Mouse (Mus musculus): ENCODE measurements around the gene Sim1. TPM values are rescaled to one million over a fixed set of nuclear protein-coding genes. Genes with fewer than 3 reads are reported as not detected.

Gene Sim1
- polyA plus RNA-seq, 1 experiment from 2014 or later = not detected

DNA sequence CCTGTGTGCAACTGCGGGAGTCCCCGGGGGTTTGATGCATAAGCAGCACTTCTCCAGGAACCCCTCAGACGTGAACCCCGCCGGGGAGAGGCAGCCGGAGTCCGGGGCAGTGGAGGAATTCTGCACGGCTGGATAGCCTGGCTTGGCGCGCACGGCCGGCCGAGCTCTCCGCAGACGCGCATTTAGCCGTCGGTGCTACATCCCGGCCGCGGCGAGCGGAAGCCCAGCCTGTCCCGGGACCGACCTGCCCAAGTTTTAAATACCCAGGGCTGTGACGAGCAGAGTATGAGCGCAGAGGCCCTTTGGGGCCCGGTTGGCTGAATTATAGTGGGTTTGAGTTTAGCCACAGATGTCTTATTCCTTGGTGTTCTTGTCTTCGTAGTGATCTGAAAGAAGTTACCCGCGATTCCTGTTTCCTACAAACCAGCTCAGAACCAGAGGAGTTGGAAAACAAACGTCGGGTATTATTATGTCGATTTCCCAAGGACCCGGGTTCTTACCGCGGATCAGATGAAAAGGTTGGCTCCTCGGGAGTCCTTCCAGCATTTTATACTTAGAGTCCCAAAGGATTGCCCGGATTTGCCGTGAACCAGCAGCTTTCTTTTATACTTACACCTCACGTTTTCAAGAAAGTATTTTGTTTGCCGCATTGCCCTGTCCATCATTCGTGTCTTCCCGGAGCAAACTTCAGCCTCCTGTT is 687 bp downstream of the Sim1 start:
- H3K9me3 ChIP-seq = no peaks in the 10 kb centered on the region
- ATAC-seq (ENCODE audit: extremely low read depth, insufficient number of reproducible peaks, low FRiP score, low TSS enrichment) = no peak
- under 1% methylated on average over 44 of the region's 44 CpGs for WGBS
- H3K4me1 ChIP-seq = peaks cover 21% of the 10 kb centered on the region
- H3K27me3 ChIP-seq (replicated peaks) = peaks cover 96% of the 10 kb centered on the region
- H3K9ac ChIP-seq = no peak overlapping the region
- H3K27ac ChIP-seq (replicated peaks) = no peak overlapping the region
- no peaks in the 10 kb centered on the region for H3K36me3 ChIP-seq
- H3K4me3 ChIP-seq = peak overlapping the region; percentile 57
- peak overlapping the region; percentile 86 for H3K4me2 ChIP-seq

DNA sequence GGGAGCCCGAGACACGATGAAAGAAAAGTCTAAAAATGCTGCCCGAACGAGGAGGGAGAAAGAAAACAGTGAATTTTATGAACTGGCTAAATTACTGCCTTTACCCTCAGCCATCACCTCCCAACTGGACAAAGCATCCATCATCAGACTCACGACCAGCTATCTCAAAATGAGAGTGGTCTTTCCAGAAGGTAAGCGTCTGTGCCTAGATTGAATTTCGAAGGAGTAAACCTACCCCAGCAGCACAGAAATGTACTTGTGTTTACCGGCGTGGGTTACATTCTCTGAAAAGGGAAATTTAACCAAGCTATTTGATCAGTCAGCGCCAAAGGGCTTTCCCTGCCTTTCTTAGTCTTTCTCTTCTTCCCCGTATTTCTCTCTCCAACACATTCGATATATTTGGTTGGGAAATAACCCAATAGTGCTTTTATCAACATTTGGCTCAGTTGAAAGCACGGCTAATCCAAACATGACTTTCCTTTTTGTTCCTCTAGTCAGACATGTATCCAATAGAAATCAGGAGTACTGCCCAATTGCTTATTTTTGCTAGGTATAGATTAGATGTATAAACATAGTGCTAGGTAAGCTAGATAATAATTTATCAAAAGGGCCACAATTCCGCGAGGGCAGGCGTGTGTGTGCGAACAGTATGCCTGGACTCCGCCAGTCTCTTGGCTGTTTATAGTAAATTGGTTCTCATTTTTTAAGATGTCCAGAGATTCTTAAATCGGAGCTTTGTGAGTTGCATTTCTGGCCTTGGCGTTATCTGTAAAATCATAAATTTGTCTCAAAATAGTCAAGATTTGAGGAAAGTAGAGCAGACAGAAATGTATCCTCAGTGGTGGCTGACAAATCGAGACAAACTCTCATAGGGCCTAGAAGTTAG is 1.6 kb downstream of the Sim1 start:
- peaks cover 28% of the 10 kb centered on the region for H3K4me1 ChIP-seq
- no peaks in the 10 kb centered on the region for H3K36me3 ChIP-seq
- H3K9me3 ChIP-seq = no peaks in the 10 kb centered on the region

GRCm38 (mm10) chr10:50896767-50897390 is 2.3 kb downstream of the Sim1 start:
- Histone ChIP-seq H3K9ac (no peak overlapping the region), H3K4me1 (peaks cover 28% of the 10 kb centered on the region), H3K36me3 (no peaks in the 10 kb centered on the region), H3K27me3 (replicated peaks) (peaks cover 96% of the 10 kb centered on the region), H3K9me3 (no peaks in the 10 kb centered on the region), H3K4me2 (no peak overlapping the region), H3K27ac (replicated peaks) (no peak overlapping the region), H3K4me3 (no peak overlapping the region)
- ATAC-seq (ENCODE audit: extremely low read depth, insufficient number of reproducible peaks, low FRiP score, low TSS enrichment) = no peak
- WGBS = 8% methylated on average over 3 of the region's 3 CpGs

More for the DNA sequence above, 1.6 kb downstream of the Sim1 start:
- Histone ChIP-seq H3K27me3 (replicated peaks) (peaks cover 96% of the 10 kb centered on the region), H3K4me3 (no peak overlapping the region), H3K9ac (no peak overlapping the region), H3K4me2 (no peak overlapping the region), H3K27ac (replicated peaks) (no peak overlapping the region)
- 7% methylated on average over 21 of the region's 21 CpGs for WGBS
- ATAC-seq (ENCODE audit: extremely low read depth, insufficient number of reproducible peaks, low FRiP score, low TSS enrichment) = no peak

DNA sequence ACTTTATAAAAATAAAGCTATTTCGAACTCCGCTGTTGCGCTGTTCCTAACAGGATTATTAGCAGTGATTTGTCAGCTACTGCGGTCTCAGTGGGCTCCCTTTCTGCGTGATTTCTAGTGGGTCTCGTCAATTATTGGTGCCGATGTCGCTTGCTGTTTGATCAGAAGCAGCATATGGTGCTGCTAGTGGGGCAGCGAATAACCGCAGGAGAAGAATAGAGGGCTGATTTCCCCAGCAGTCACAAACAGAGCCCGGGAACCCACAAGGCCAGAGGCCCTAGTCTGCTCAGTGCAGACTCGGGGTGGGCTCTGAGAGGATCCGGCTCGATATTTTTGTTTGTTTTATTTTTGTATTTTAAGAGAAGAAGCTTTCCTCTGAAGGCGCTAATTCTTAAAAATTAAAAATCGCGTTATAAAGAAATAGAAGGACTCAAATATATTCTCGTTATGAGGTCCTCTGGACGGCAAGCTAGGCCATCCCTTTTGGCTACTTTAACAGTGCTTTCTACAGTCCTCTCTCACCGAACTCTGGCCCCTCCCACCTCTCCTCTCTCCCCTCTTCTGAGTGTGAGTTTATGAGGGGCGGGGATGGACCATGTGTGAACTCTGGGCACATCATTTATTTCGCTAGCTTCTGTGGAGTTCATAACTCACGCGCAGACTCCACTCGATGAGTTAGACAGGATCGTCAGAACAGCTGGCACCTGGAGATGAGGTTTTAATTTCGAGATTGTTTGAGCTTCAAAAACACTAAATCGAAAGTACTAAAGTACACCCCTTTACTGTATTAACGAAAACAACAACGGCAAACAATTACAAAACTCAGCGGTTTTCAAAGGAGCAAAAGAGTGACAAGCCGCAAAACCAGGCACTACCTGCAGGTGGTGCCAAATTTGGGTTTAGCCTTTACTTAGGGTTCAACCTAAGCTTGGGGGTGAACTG is 3.2 kb downstream of the Sim1 start:
- H3K4me3 ChIP-seq = no peak overlapping the region
- H3K36me3 ChIP-seq = no peaks in the 10 kb centered on the region
- H3K27ac ChIP-seq (replicated peaks) = no peak overlapping the region
- peaks cover 23% of the 10 kb centered on the region for H3K4me1 ChIP-seq
- 3% methylated on average over 32 of the region's 32 CpGs for WGBS
- no peak overlapping the region for H3K4me2 ChIP-seq
- no peaks in the 10 kb centered on the region for H3K9me3 ChIP-seq
- H3K27me3 ChIP-seq (replicated peaks) = peaks cover 96% of the 10 kb centered on the region
- no peak overlapping the region for H3K9ac ChIP-seq
- ATAC-seq (ENCODE audit: extremely low read depth, insufficient number of reproducible peaks, low FRiP score, low TSS enrichment) = no peak

- H3K9me3 ChIP-seq = no peaks in the 10 kb centered on the region
- ATAC-seq (ENCODE audit: extremely low read depth, insufficient number of reproducible peaks, low FRiP score, low TSS enrichment) = no peak
- no peak overlapping the region for H3K27ac ChIP-seq (replicated peaks)
- 16% methylated on average over 2 of the region's 2 CpGs for WGBS
- H3K4me1 ChIP-seq = peaks cover 21% of the 10 kb centered on the region
- no peak overlapping the region for H3K9ac ChIP-seq
- no peak overlapping the region for H3K4me3 ChIP-seq
- H3K4me2 ChIP-seq = no peak overlapping the region
- no peaks in the 10 kb centered on the region for H3K36me3 ChIP-seq
- H3K27me3 ChIP-seq (replicated peaks) = peaks cover 95% of the 10 kb centered on the region
Observed at GRCm38 (mm10) chr10:50898621-50899020, 4.1 kb downstream of the Sim1 start.

- no peaks in the 10 kb centered on the region for H3K9me3 ChIP-seq
- peaks cover 95% of the 10 kb centered on the region for H3K27me3 ChIP-seq (replicated peaks)
- no peaks in the 10 kb centered on the region for H3K36me3 ChIP-seq
- WGBS = 3% methylated on average over 21 of the region's 21 CpGs
- H3K4me1 ChIP-seq = peaks cover 10% of the 10 kb centered on the region
- no peak overlapping the region for H3K27ac ChIP-seq (replicated peaks)
- ATAC-seq (ENCODE audit: extremely low read depth, insufficient number of reproducible peaks, low FRiP score, low TSS enrichment) = no peak
- H3K4me3 ChIP-seq = no peak overlapping the region
- H3K9ac ChIP-seq = no peak overlapping the region
- H3K4me2 ChIP-seq = no peak overlapping the region
Observed at GRCm38 (mm10) chr10:50899846-50900745, 5.5 kb downstream of the Sim1 start.

- H3K4me2 ChIP-seq = 0 out of 2 replicates have a peak overlapping the region, but pooled peaks have one; percentile 6
Observed at GRCm38 (mm10) chr10:50900746-50901600, 6.4 kb downstream of the Sim1 start.

GRCm38 (mm10) chr10:50901601-50902475 is 7.3 kb downstream of the Sim1 start:
- ATAC-seq (ENCODE audit: extremely low read depth, insufficient number of reproducible peaks, low FRiP score, low TSS enrichment) = no peak
- H3K36me3 ChIP-seq = no peaks in the 10 kb centered on the region
- no peak overlapping the region for H3K27ac ChIP-seq (replicated peaks)
- peaks cover 95% of the 10 kb centered on the region for H3K27me3 ChIP-seq (replicated peaks)
- no peak overlapping the region for H3K9ac ChIP-seq
- H3K4me2 ChIP-seq = no peak overlapping the region
- H3K4me3 ChIP-seq = no peak overlapping the region
- WGBS = 3% methylated on average over 19 of the region's 19 CpGs
- peaks cover 9% of the 10 kb centered on the region for H3K4me1 ChIP-seq
- H3K9me3 ChIP-seq = no peaks in the 10 kb centered on the region

More at GRCm38 (mm10) chr10:50900746-50901600, 6.4 kb downstream of the Sim1 start:
- ATAC-seq (ENCODE audit: extremely low read depth, insufficient number of reproducible peaks, low FRiP score, low TSS enrichment) = no peak
- no peak overlapping the region for H3K9ac ChIP-seq
- H3K27me3 ChIP-seq (replicated peaks) = peaks cover 95% of the 10 kb centered on the region
- WGBS = 1% methylated on average over 42 of the region's 42 CpGs
- H3K36me3 ChIP-seq = no peaks in the 10 kb centered on the region
- 0 out of 2 replicates have a peak overlapping the region, but pooled peaks have one; percentile 10 for H3K4me3 ChIP-seq
- H3K4me1 ChIP-seq = peaks cover 9% of the 10 kb centered on the region
- H3K27ac ChIP-seq (replicated peaks) = no peak overlapping the region
- H3K9me3 ChIP-seq = no peaks in the 10 kb centered on the region

Data from heart, embryonic 13.5 days (tissue).